8 mouse cellular contexts compared by ENCODE assay signal in the genomic region with DNA sequence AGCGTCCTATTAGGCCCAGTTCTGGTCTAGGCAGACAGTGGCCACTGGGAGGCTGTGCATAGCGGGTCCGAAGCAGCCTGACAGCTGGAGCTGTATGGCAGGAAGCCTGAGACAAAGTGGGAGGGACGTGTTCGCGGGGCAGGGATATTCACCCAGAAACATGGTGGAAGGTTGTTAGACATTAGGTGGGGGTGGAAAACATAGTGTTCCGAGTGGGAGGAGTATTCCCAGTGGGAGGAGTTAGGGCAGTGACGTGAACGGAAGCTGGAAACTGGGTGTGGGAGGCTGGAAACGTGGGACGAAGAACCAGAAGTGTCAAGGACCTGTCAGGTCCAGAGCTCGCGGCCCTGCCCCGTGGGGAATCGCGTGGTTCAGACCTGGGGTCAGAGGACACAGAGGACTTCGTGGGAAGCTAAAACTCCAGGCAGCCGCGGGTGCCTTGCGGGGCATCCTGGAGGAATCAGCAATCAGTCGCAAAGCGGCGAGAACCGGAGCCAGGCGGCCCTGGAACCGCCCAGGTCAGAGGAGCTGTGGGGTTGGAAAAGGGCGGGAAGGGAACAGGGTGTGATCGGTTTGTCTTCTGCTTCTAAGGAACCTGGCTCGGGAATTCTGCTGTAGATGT. TPM values are rescaled to one million over a fixed set of nuclear protein-coding genes. Genes with fewer than 3 reads are reported as not detected.
A peak's percentile ranks its signal among the peaks of the same experiment; 100 is the strongest.
DNase-seq lines count a peak whose midpoint lies in the region; ATAC-seq and TF ChIP-seq lines count a peak whose summit lies in the region.

A gene (plus strand): TSS at position 281 of the 622 bp plus-strand sequence.

- peak within 1 kb of the TSS; percentile 70 for H3K9ac ChIP-seq in MEL (ENCODE audit: control insufficient read depth, low read depth, low read length, poor library complexity, severe bottlenecking)
- peak within 1 kb of the TSS; percentile 68 for H3K9ac ChIP-seq in forebrain, embryonic 15.5 days (replicated peaks)
- H3K9ac ChIP-seq in liver, postnatal 0 days (replicated peaks) = peak within 1 kb of the TSS; percentile 81
- peak within 1 kb of the TSS; percentile 71 for H3K9ac ChIP-seq in neural tube, embryonic 14.5 days (replicated peaks; ENCODE audit: low read depth, low read length)

- no peaks in the 10 kb centered on the region for H3K9me3 ChIP-seq in MEL (replicated peaks; ENCODE audit: insufficient read depth, low read length)
- H3K9me3 ChIP-seq in forebrain, embryonic 15.5 days = no peaks in the 10 kb centered on the region
- no peaks in the 10 kb centered on the region for H3K9me3 ChIP-seq in liver, postnatal 0 days (ENCODE audit: low read length)
- H3K9me3 ChIP-seq in neural tube, embryonic 14.5 days (ENCODE audit: control insufficient read depth, low read length) = no peaks in the 10 kb centered on the region

- WGBS in forebrain, embryonic 15.5 days = 1% methylated on average over 29 of the region's 29 CpGs
- WGBS in liver, postnatal 0 days (ENCODE audit: insufficient replicate concordance) = under 1% methylated on average over 29 of the region's 29 CpGs
- under 1% methylated on average over 29 of the region's 29 CpGs for WGBS in neural tube, embryonic 14.5 days

- H3K27me3 ChIP-seq in MEL (ENCODE audit: control insufficient read depth in 1 of 2, insufficient read depth in 2 of 2, low read length in 2 of 2) = no peaks in the 10 kb centered on the region
- no peaks in the 10 kb centered on the region for H3K27me3 ChIP-seq in forebrain, embryonic 15.5 days
- no peaks in the 10 kb centered on the region for H3K27me3 ChIP-seq in liver, postnatal 0 days (ENCODE audit: insufficient read depth, low read length)
- H3K27me3 ChIP-seq in neural tube, embryonic 14.5 days (ENCODE audit: control insufficient read depth, insufficient read depth, low read length) = no peaks in the 10 kb centered on the region
- H3K27me3 ChIP-seq in testis, adult 2 months (ENCODE audit: control insufficient read depth, insufficient read depth, low read length) = no peaks in the 10 kb centered on the region

- H3K4me2 ChIP-seq in forebrain, embryonic 15.5 days (replicated peaks) = peak within 1 kb of the TSS; percentile 60
- peak within 1 kb of the TSS; percentile 72 for H3K4me2 ChIP-seq in liver, postnatal 0 days (ENCODE audit: low read depth, low read length)
- peak within 1 kb of the TSS; percentile 75 for H3K4me2 ChIP-seq in neural tube, embryonic 14.5 days (ENCODE audit: low read depth, low read length)

- peaks cover 2 to 4% of the 10 kb centered on the region in 2 experiments; a peak in 2 of 4 replicates for H3K4me1 ChIP-seq in MEL (ENCODE audit: control insufficient read depth in 1 of 2, insufficient read depth in 2 of 2, low read length in 2 of 2)
- peaks cover 14% of the 10 kb centered on the region for H3K4me1 ChIP-seq in forebrain, embryonic 15.5 days
- H3K4me1 ChIP-seq in liver, postnatal 0 days (ENCODE audit: insufficient read depth) = peaks cover 4% of the 10 kb centered on the region; the same call in 1 of the 2 replicates
- H3K4me1 ChIP-seq in neural tube, embryonic 14.5 days (ENCODE audit: control insufficient read depth, insufficient read depth, low read length) = peaks cover 10% of the 10 kb centered on the region; the same call in 1 of the 2 replicates
- H3K4me1 ChIP-seq in testis, adult 2 months (ENCODE audit: control insufficient read depth, insufficient read depth, low read length) = peaks cover 10% of the 10 kb centered on the region

- peak within 1 kb of the TSS; percentile 31 for H3K27ac ChIP-seq in MEL (ENCODE audit: control insufficient read depth, low read depth, low read length)
- peak within 1 kb of the TSS; percentile 96 for H3K27ac ChIP-seq in forebrain, embryonic 15.5 days (replicated peaks)
- peak within 1 kb of the TSS; percentile 91 for H3K27ac ChIP-seq in liver, postnatal 0 days (ENCODE audit: low read depth)
- H3K27ac ChIP-seq in neural tube, embryonic 14.5 days (ENCODE audit: low read depth, low read length) = peak within 1 kb of the TSS; percentile 94
- H3K27ac ChIP-seq in testis, adult 2 months (ENCODE audit: control insufficient read depth, insufficient read depth, low read depth, low read length) = peak within 1 kb of the TSS; percentile 92

- peak in 1 of 2 experiments; percentile 59; a peak in 1 of 4 replicates for TF ChIP-seq POLR2A in MEL (IDR thresholded peaks at IDR 0.05; ENCODE audit: control insufficient read depth in 1 of 2, insufficient read depth in 1 of 2, low read depth in 1 of 2, low read length in 2 of 2, poor library complexity in 1 of 2)
- TF ChIP-seq POLR2A in testis, adult 2 months (IDR thresholded peaks at IDR 0.05; ENCODE audit: control insufficient read depth, low read depth, low read length) = peak; percentile 39

- peak within 1 kb of the TSS; percentile 63 to 88 for H3K4me3 ChIP-seq in MEL (ENCODE audit: control insufficient read depth in 1 of 2, insufficient read depth in 1 of 2, low read depth in 2 of 2, low read length in 2 of 2)
- H3K4me3 ChIP-seq in forebrain, embryonic 15.5 days = peak within 1 kb of the TSS; percentile 82
- peak within 1 kb of the TSS; percentile 67 for H3K4me3 ChIP-seq in liver, postnatal 0 days (ENCODE audit: low read depth, low read length)
- peak within 1 kb of the TSS; percentile 68 for H3K4me3 ChIP-seq in neural tube, embryonic 14.5 days (ENCODE audit: low read depth, low read length)
- H3K4me3 ChIP-seq in testis, adult 2 months (ENCODE audit: control insufficient read depth, low read depth, low read length) = peak within 1 kb of the TSS; percentile 95

- TF ChIP-seq RAD21 in MEL (IDR thresholded peaks at IDR 0.05; ENCODE audit: low read depth, low read length) = no peak

- peak; percentile 95 for ATAC-seq in forebrain, embryonic 15.5 days (replicated peaks)
- ATAC-seq in liver, postnatal 0 days = peak; percentile 94
- peak; percentile 97 for ATAC-seq in neural tube, embryonic 14.5 days (ENCODE audit: low read depth)

- 0 out of 6 replicates have a peak, but pooled peaks of 1 of the 3 experiments have one; percentile 6 for TF ChIP-seq CTCF in MEL (IDR thresholded peaks at IDR 0.05 in 2 of 3, conservative IDR thresholded peaks at IDR 0.05 in 1 of 3; ENCODE audit: control insufficient read depth in 1 of 3, insufficient read depth in 1 of 3, low read depth in 2 of 3, low read length in 3 of 3, poor library complexity in 1 of 3, severe bottlenecking in 1 of 3)
- TF ChIP-seq CTCF in liver, postnatal 0 days (IDR thresholded peaks at IDR 0.05; ENCODE audit: low read depth) = peak; percentile 32; the same call in 1 of the 2 replicates
- TF ChIP-seq CTCF in testis, adult 2 months (IDR thresholded peaks at IDR 0.05; ENCODE audit: control insufficient read depth, insufficient read depth, insufficient replicate concordance, low read depth, low read length) = 0 out of 2 replicates have a peak, but pooled peaks have one; percentile 9

- DNase-seq in MEL (ENCODE audit: low read depth, low spot score) = peak; percentile 78
- peak; percentile 74 to 86 for DNase-seq in cerebellum, adult 18-20 months
- peak; percentile 80 to 89 for DNase-seq in heart, postnatal 14 days
- peak; percentile 78 for DNase-seq in layer of hippocampus, adult 11-12 months (ENCODE audit: low spot score)
- peak; percentile 85 for DNase-seq in liver, postnatal 0 days

- peaks cover 0 to 4% of the 10 kb centered on the region in 2 experiments; a peak in 2 of 4 replicates for H3K36me3 ChIP-seq in MEL (ENCODE audit: control insufficient read depth in 1 of 2, insufficient read depth in 2 of 2, low read length in 2 of 2)
- peaks cover 6% of the 10 kb centered on the region; the same call in 1 of the 2 replicates for H3K36me3 ChIP-seq in forebrain, embryonic 15.5 days
- no peaks in the 10 kb centered on the region for H3K36me3 ChIP-seq in liver, postnatal 0 days (replicated peaks; ENCODE audit: insufficient read depth, low read length)
- no peaks in the 10 kb centered on the region for H3K36me3 ChIP-seq in neural tube, embryonic 14.5 days (ENCODE audit: control insufficient read depth, insufficient read depth, low read length)
- H3K36me3 ChIP-seq in testis, adult 2 months (ENCODE audit: control insufficient read depth, insufficient read depth, low read length) = no peaks in the 10 kb centered on the region

- no peaks in the 10 kb centered on the region; the same call in none of the 2 replicates for H3K79me2 ChIP-seq in MEL (ENCODE audit: control insufficient read depth, insufficient read depth, low read length, poor library complexity)

- intact Hi-C loops in heart, postnatal 14 days (cut with DNase I) = no loop called here

- TF ChIP-seq EP300 in MEL (IDR thresholded peaks at IDR 0.05; ENCODE audit: low read depth in 1 of 2, low read length in 2 of 2) = no peak
- TF ChIP-seq EP300 in liver, postnatal 0 days (IDR thresholded peaks at IDR 0.05; ENCODE audit: low read depth) = peak; percentile 60; the same call in 1 of the 2 replicates

TF ChIP-seq in MEL, 35 proteins besides CTCF, POLR2A, EP300 and RAD21:
- TF ChIP-seq TBP (IDR thresholded peaks at IDR 0.05; ENCODE audit: low read depth, low read length) (0 out of 2 replicates have a peak, but pooled peaks have one; percentile 8), MAX (IDR thresholded peaks at IDR 0.05; ENCODE audit: low read length) (peak; percentile 63), E2F4 (IDR thresholded peaks at IDR 0.05; ENCODE audit: borderline replicate concordance, low read depth, low read length) (0 out of 2 replicates have a peak, but pooled peaks have one; percentile 67), NRF1 (IDR thresholded peaks at IDR 0.05; ENCODE audit: insufficient read depth, low read depth, low read length, poor library complexity, severe bottlenecking) (no peak), NELFE (IDR thresholded peaks at IDR 0.05; ENCODE audit: low read depth, low read length) (peak; percentile 41; the same call in 1 of the 2 replicates)

RNA-seq across cellular contexts. Expression of the gene that starts here (rescaled TPM):
- 2.3 and 3.5 TPM in 2 replicates for total RNA-seq in MEL (2012; rRNA removed)
- 1 to 10 TPM in 1 of 2 experiments, not detected in 1; 3.2 TPM for polyA plus RNA-seq in MEL (2012; ENCODE audit: insufficient read depth in 1 of 2, insufficient read length in 2 of 2, low read depth in 1 of 2, low replicate concordance in 2 of 2, missing spikeins in 1 of 2)
- polyA plus RNA-seq in forebrain, embryonic 15.5 days (2015; fragmentation: Nextera tagmentation; extraction: Ambion mirVana) = 18.6 and 19.5 TPM in 2 replicates
- 1 to 10 TPM; 4.2 to 5.3 TPM for total RNA-seq in heart, postnatal 14 days (2021)
- 3.2 and 3.7 TPM in 2 replicates for polyA plus RNA-seq in liver, postnatal 0 days (2015; fragmentation: Nextera tagmentation; extraction: Ambion mirVana)
- polyA plus RNA-seq in neural tube, embryonic 14.5 days (2014; fragmentation: Nextera tagmentation; extraction: Ambion mirVana) = 23.7 and 27.1 TPM in 2 replicates
- polyA plus RNA-seq in testis, adult 2 months (2012; rRNA removed) = 0.47 TPM in 2 replicates

Comparison
In these comparisons a context has a peak if more than half of its experiments do, and no peak if none do; other contexts are left out.
1. Peak in every context shown above with its lines: DNase-seq, ATAC-seq, H3K4me3 ChIP-seq and H3K27ac ChIP-seq.
2. H3K27ac ChIP-seq: peak in every context shown above with its lines; median percentile 96 in forebrain, embryonic 15.5 days; 94 in neural tube, embryonic 14.5 days; 92 in testis, adult 2 months; 91 in liver, postnatal 0 days; 31 in MEL.